Mouse (Mus musculus) colon, adult 2 months (tissue): ENCODE data around the gene Il34. TPM values are rescaled to one million over a fixed set of nuclear protein-coding genes. Genes with fewer than 3 reads are reported as not detected.

Experiments used
- polyA plus RNA-seq: library from polyadenylated mRNA; depleted of rRNA; stranded (reverse); fragments of >200 nt; gene quantifications from 2 replicates; pipeline ENCODE4 v1.2.3, GENCODE M21; 2012; rRNA removed

The Il34 gene
- 24.9 and 32.0 TPM in 2 replicates for polyA plus RNA-seq

GRCm38 (mm10) chr8:110805669-110806068 lies at the start of gene Il34:
Gene Il34, minus strand, starts transcription at chr8:110805924.

DNA sequence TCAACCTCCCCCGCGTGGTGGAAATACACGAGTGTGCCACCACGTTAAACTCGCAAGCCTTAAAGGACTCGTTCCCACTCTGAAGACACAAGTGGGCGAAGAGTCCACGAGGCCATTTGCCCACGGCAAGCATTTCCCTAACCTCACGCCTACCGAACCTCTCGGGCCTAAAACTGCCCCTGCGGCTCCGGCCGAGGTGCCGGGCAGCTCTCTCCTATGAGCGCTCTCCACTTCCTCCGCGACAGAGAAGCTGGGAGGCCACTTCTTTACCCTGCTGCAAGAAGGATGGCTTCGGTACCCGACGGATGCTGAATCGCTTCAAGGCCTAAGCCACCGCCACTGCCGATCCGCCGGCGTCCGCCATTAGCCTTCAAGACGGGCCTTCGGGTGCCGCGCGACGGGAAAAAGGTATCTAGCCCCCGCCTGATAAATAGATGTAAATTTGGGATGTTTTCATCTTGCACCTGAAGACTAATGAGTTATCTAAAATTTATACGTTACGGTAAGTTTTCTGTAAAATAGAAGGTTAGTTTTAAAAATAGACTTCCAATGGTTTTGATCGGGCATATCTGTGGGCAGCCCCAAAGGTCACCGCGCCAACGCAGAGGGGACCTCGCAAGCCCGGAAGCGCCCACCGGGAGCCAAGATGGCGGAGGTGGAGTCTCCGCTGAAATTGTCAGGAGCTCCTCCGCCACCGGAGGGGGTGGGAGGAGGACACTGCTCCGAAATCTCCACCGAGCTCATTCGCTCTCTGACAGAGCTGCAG lies 40.9 kb upstream of the Il34 start, which contains the start of the genes Cog4 and Sf3b3:
Gene Cog4, plus strand, starts transcription at position 196 of the 766 bp plus-strand sequence.
Gene Sf3b3, minus strand, starts transcription at position 383 of the 766 bp plus-strand sequence.

DNA sequence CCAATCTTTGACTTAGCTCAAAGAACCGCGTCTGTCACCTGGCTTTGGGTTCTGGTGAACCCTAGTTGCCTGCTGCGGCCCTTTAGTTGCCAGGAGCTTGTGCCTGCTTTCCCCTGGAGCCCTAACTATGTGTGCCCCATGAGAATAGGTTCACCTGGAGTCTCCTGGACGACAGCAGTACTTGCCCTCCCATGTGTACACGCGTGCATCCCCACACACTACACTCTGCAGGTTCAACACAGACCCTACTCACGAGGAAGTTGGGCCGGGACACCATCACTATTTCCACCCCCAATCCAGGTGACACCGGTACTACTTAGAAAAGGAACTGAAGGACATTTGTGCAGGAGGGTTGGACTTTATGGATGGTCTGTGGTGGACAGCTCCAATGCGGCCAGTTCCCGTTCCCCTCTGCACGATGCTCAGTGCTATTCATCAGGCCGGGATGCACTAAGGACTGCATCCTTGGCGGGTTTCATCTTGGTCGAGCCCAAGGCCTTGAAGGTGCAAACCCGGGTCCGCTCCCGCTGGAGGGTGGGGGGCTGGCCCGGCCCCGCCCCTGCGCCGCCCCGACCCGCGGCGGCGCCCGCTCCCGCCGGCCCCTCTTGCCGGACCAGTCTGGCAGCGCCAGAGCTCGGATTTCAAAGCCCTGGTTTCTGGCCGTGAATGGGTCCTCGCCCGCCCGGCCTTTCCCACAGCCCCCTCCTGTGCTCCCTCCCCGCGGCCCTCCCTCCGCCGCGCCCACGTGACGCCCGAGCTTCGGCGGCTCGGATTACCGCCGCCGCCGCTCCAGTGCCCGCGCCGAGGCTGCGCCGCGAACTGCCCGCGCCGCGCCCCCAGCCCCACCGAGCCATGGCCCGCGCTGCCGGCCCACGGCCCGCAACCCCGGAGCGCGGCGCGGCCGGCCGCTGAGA lies 84.8 kb downstream of the Il34 start, which contains the start of gene Mtss1l:
Gene Mtss1l, plus strand, starts transcription at position 792 of the 914 bp plus-strand sequence.

Other genes starting within 250 kb of the Il34 start
- 29.8 and 30.8 TPM in 2 replicates for gene Vac14, start 187.3 kb downstream of the Il34 start, polyA plus RNA-seq
- 57.3 and 58.0 TPM in 2 replicates for gene Mtss1l, start 84.4 kb downstream of the Il34 start, polyA plus RNA-seq
- 23.2 and 23.5 TPM in 2 replicates for gene Cog4, start 40.7 kb upstream of the Il34 start, polyA plus RNA-seq
- 19.6 and 21.8 TPM in 2 replicates for gene Sf3b3, start 40.9 kb upstream of the Il34 start, polyA plus RNA-seq
- gene Fuk, start 96.6 kb upstream of the Il34 start, polyA plus RNA-seq: 54.5 and 54.9 TPM in 2 replicates
- gene St3gal2, start 114.0 kb upstream of the Il34 start, polyA plus RNA-seq: 15.0 and 16.4 TPM in 2 replicates
- 11.0 and 15.1 TPM in 2 replicates for gene Ddx19a, start 191.9 kb upstream of the Il34 start, polyA plus RNA-seq
- gene Ddx19b, start 225.8 kb upstream of the Il34 start, polyA plus RNA-seq: 2.3 and 2.8 TPM in 2 replicates
- 21.5 and 24.6 TPM in 2 replicates for gene Aars, start 227.2 kb upstream of the Il34 start, polyA plus RNA-seq